Mouse (Mus musculus) hematopoietic stem cell, adult 5-6 weeks (primary cell): ENCODE measurements around the gene Isg20l2. TPM values are rescaled to one million over a fixed set of nuclear protein-coding genes. Genes with fewer than 3 reads are reported as not detected.

Experiments
- ATAC-seq, 2 experiments: fragments of 125-278 bp in 1 of 2; replicated peaks in 1 of 2; 2 replicates each; pipeline ENCODE4 v1.8.0; 2016 to 2017; ENCODE audit warnings: inconsistent platforms in 2 of 2, mild to moderate bottlenecking in 2 of 2, moderate number of reproducible peaks in 2 of 2, low read depth in 1 of 2, moderate TSS enrichment in 1 of 2; ENCODE audit not compliant: low FRiP score in 2 of 2, poor library complexity in 2 of 2, severe bottlenecking in 2 of 2, insufficient read depth in 1 of 2, low TSS enrichment in 1 of 2
- total RNA-seq: library from RNA; stranded (forward); fragments of 172-1452, 232-1000 nt; gene quantifications from 2 replicates; pipeline ENCODE4 v1.2.3, GENCODE M21; 2017

Isg20l2 gene
- total RNA-seq, 1 experiment from 2014 or later: 61.4 TPM

GRCm38 (mm10) chr3:87935776-87936175 is 5.7 kb downstream of the Isg20l2 start:
- ATAC-seq: peak; percentile 57 to 62; a peak in 2 of 4 replicates

- no peak for ATAC-seq
Measured at GRCm38 (mm10) chr3:87940611-87941010, 10.5 kb downstream of the Isg20l2 start.

GRCm38 (mm10) chr3:87942471-87942870 is 12.4 kb downstream of the Isg20l2 start:
- ATAC-seq: no peak

- no peak for ATAC-seq
Measured at GRCm38 (mm10) chr3:87943586-87943985, 13.5 kb downstream of the Isg20l2 start.

GRCm38 (mm10) chr3:87944838-87945600 is 14.9 kb downstream of the Isg20l2 start:
- ATAC-seq: no peak

- no peak for ATAC-seq
Measured at GRCm38 (mm10) chr3:87945781-87946540, 15.8 kb downstream of the Isg20l2 start.

- ATAC-seq: no peak
Measured at GRCm38 (mm10) chr3:87946541-87946860, 16.4 kb downstream of the Isg20l2 start.

GRCm38 (mm10) chr3:87947056-87947810 is 17.1 kb downstream of the Isg20l2 start:
- ATAC-seq: no peak

- no peak for ATAC-seq
Measured at GRCm38 (mm10) chr3:87947811-87948199, 17.7 kb downstream of the Isg20l2 start.

- 0 out of 4 replicates have a peak, but pooled peaks of 1 of the 2 experiments have one; percentile 22 for ATAC-seq
Measured at GRCm38 (mm10) chr3:87948378-87949265, 18.5 kb downstream of the Isg20l2 start, which contains the start of gene Crabp2. TSS of gene Crabp2 (plus strand) at chr3:87948666.

GRCm38 (mm10) chr3:87949266-87949954 is 19.3 kb downstream of the Isg20l2 start:
- no peak for ATAC-seq

GRCm38 (mm10) chr3:87949955-87950515 is 19.9 kb downstream of the Isg20l2 start:
- ATAC-seq: no peak

GRCm38 (mm10) chr3:87951946-87952345 is 21.8 kb downstream of the Isg20l2 start:
- no peak for ATAC-seq

GRCm38 (mm10) chr3:87952440-87952839 is 22.3 kb downstream of the Isg20l2 start:
- no peak for ATAC-seq

- ATAC-seq: no peak
Measured at GRCm38 (mm10) chr3:87958056-87958455, 27.9 kb downstream of the Isg20l2 start.

- no peak for ATAC-seq
Measured at GRCm38 (mm10) chr3:87958476-87958875, 28.4 kb downstream of the Isg20l2 start.
